Mouse (Mus musculus): ENCODE data around the gene Kif1b. TPM values are rescaled to one million over a fixed set of nuclear protein-coding genes. Genes with fewer than 3 reads are reported as not detected.
A peak's percentile ranks its signal among the peaks of the same experiment; 100 is the strongest.

Kif1b gene
- polyA plus RNA-seq, 1 experiment: 63.5 TPM

GRCm38 (mm10) chr4:149327281-149327680 lies 19.8 kb upstream of the Kif1b start:
- no peak overlapping the region for H3K27ac ChIP-seq (replicated peaks; ENCODE audit: low read depth, low read length)
- H3K4me3 ChIP-seq (ENCODE audit: insufficient read depth, low read depth, low read length): no peak overlapping the region
- H3K4me1 ChIP-seq (ENCODE audit: control insufficient read depth, insufficient read depth, insufficient read length, low read length): no peaks in the 10 kb centered on the region

GRCm38 (mm10) chr4:149325411-149326162 lies 18.1 kb upstream of the Kif1b start:
- H3K4me1 ChIP-seq (ENCODE audit: control insufficient read depth, insufficient read depth, insufficient read length, low read length): no peaks in the 10 kb centered on the region
- H3K27ac ChIP-seq (replicated peaks; ENCODE audit: low read depth, low read length): no peak overlapping the region

GRCm38 (mm10) chr4:149323730-149324129 lies 16.2 kb upstream of the Kif1b start:
- Histone ChIP-seq H3K4me3 (ENCODE audit: insufficient read depth, low read depth, low read length) (no peak overlapping the region), H3K4me1 (ENCODE audit: control insufficient read depth, insufficient read depth, insufficient read length, low read length) (no peaks in the 10 kb centered on the region), H3K27ac (replicated peaks; ENCODE audit: low read depth, low read length) (no peak overlapping the region)

More at GRCm38 (mm10) chr4:149325411-149326162, 18.1 kb upstream of the Kif1b start:
- no peak overlapping the region for H3K4me3 ChIP-seq (ENCODE audit: insufficient read depth, low read depth, low read length)

- Histone ChIP-seq H3K4me3 (ENCODE audit: insufficient read depth, low read depth, low read length) (no peak overlapping the region), H3K27ac (replicated peaks; ENCODE audit: low read depth, low read length) (no peak overlapping the region), H3K4me1 (ENCODE audit: control insufficient read depth, insufficient read depth, insufficient read length, low read length) (no peaks in the 10 kb centered on the region)
Observed at GRCm38 (mm10) chr4:149322718-149323117, 15.2 kb upstream of the Kif1b start.

GRCm38 (mm10) chr4:149322286-149322685 lies 14.8 kb upstream of the Kif1b start:
- Histone ChIP-seq H3K27ac (replicated peaks; ENCODE audit: low read depth, low read length) (no peak overlapping the region), H3K4me1 (ENCODE audit: control insufficient read depth, insufficient read depth, insufficient read length, low read length) (no peaks in the 10 kb centered on the region), H3K4me3 (ENCODE audit: insufficient read depth, low read depth, low read length) (no peak overlapping the region)

- no peaks in the 10 kb centered on the region for H3K4me1 ChIP-seq (ENCODE audit: control insufficient read depth, insufficient read depth, insufficient read length, low read length)
- no peak overlapping the region for H3K27ac ChIP-seq (replicated peaks; ENCODE audit: low read depth, low read length)
- no peak overlapping the region for H3K4me3 ChIP-seq (ENCODE audit: insufficient read depth, low read depth, low read length)
Observed at GRCm38 (mm10) chr4:149319088-149319487, 11.6 kb upstream of the Kif1b start.

GRCm38 (mm10) chr4:149317387-149317786 lies 9.9 kb upstream of the Kif1b start:
- Histone ChIP-seq H3K4me3 (ENCODE audit: insufficient read depth, low read depth, low read length) (no peak overlapping the region), H3K4me1 (ENCODE audit: control insufficient read depth, insufficient read depth, insufficient read length, low read length) (no peaks in the 10 kb centered on the region), H3K27ac (replicated peaks; ENCODE audit: low read depth, low read length) (no peak overlapping the region)

GRCm38 (mm10) chr4:149314275-149314837 lies 6.9 kb upstream of the Kif1b start:
- no peaks in the 10 kb centered on the region for H3K4me1 ChIP-seq (ENCODE audit: control insufficient read depth, insufficient read depth, insufficient read length, low read length)
- H3K27ac ChIP-seq (replicated peaks; ENCODE audit: low read depth, low read length): no peak overlapping the region
- no peak overlapping the region for H3K4me3 ChIP-seq (ENCODE audit: insufficient read depth, low read depth, low read length)

- Histone ChIP-seq H3K27ac (replicated peaks; ENCODE audit: low read depth, low read length) (no peak overlapping the region), H3K4me1 (ENCODE audit: control insufficient read depth, insufficient read depth, insufficient read length, low read length) (no peaks in the 10 kb centered on the region), H3K4me3 (ENCODE audit: insufficient read depth, low read depth, low read length) (no peak overlapping the region)
Observed at GRCm38 (mm10) chr4:149313558-149314253, 6.2 kb upstream of the Kif1b start.

- Histone ChIP-seq H3K27ac (replicated peaks; ENCODE audit: low read depth, low read length) (no peak overlapping the region), H3K4me1 (ENCODE audit: control insufficient read depth, insufficient read depth, insufficient read length, low read length) (no peaks in the 10 kb centered on the region), H3K4me3 (ENCODE audit: insufficient read depth, low read depth, low read length) (no peak overlapping the region)
Observed at GRCm38 (mm10) chr4:149311996-149312395, 4.5 kb upstream of the Kif1b start.

- peak overlapping the region; percentile 79; the same call in 1 of the 2 replicates for H3K27ac ChIP-seq (replicated peaks; ENCODE audit: low read depth, low read length)
- H3K4me3 ChIP-seq (ENCODE audit: insufficient read depth, low read depth, low read length): peak overlapping the region; percentile 83
Observed at GRCm38 (mm10) chr4:149308491-149308820, 963 bp upstream of the Kif1b start.

GRCm38 (mm10) chr4:149306712-149307595 lies 539 bp downstream of the Kif1b start:
- H3K4me3 ChIP-seq (ENCODE audit: insufficient read depth, low read depth, low read length): peak overlapping the region; percentile 74
- H3K27ac ChIP-seq (replicated peaks; ENCODE audit: low read depth, low read length): peak overlapping the region; percentile 87
- H3K4me1 ChIP-seq (ENCODE audit: control insufficient read depth, insufficient read depth, insufficient read length, low read length): peaks cover 18% of the 10 kb centered on the region

More at GRCm38 (mm10) chr4:149308491-149308820, 963 bp upstream of the Kif1b start:
- H3K4me1 ChIP-seq (ENCODE audit: control insufficient read depth, insufficient read depth, insufficient read length, low read length): peaks cover 7% of the 10 kb centered on the region

- Histone ChIP-seq H3K27ac (replicated peaks; ENCODE audit: low read depth, low read length) (peak overlapping the region; percentile 87), H3K4me3 (ENCODE audit: insufficient read depth, low read depth, low read length) (peak overlapping the region; percentile 74), H3K4me1 (ENCODE audit: control insufficient read depth, insufficient read depth, insufficient read length, low read length) (peaks cover 25% of the 10 kb centered on the region)
Observed at GRCm38 (mm10) chr4:149305761-149306711, 1.5 kb downstream of the Kif1b start.

- no peak overlapping the region for H3K4me3 ChIP-seq (ENCODE audit: insufficient read depth, low read depth, low read length)
- peak overlapping the region; percentile 61; the same call in 1 of the 2 replicates for H3K27ac ChIP-seq (replicated peaks; ENCODE audit: low read depth, low read length)
- peaks cover 28% of the 10 kb centered on the region for H3K4me1 ChIP-seq (ENCODE audit: control insufficient read depth, insufficient read depth, insufficient read length, low read length)
Observed at GRCm38 (mm10) chr4:149304466-149304865, 3.0 kb downstream of the Kif1b start.
